Mouse (Mus musculus) lung, postnatal 0 days (tissue): Measurements from ENCODE around the gene Tyw3.
A peak's percentile ranks its signal among the peaks of the same experiment; 100 is the strongest.

Source experiments
- CTCF ChIP-seq: IDR thresholded peaks from 2 replicates; pipeline ENCODE4 v1.5.1; 2016; ENCODE audit warnings: antibody characterized with exemption, mild to moderate bottlenecking
- EP300 ChIP-seq: IDR thresholded peaks from 2 replicates; pipeline ENCODE4 v1.6.1; 2016; ENCODE audit warnings: antibody characterized with exemption, mild to moderate bottlenecking, control low read depth

DNA sequence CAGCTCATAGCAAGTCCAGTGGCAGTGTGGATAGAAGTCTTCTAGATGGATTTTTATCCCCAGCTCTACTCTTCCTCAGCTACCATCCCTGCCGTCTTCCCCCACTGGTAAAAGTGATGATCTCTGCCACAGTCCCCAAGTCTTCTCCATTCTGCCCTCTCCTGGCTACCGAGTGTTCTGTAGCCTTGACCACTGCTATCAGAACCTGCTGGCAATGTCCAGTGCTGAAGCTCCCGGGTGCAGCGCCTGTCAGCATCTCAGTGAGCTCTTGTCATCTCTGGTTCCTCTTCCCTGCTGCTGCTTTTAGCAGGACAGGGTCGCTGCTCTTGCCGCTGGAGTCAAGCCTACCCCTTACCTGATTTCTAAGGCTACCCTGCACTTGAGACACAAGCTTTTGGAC lies 70.3 kb downstream of the Tyw3 start:
- TF ChIP-seq CTCF (peak; percentile 53), EP300 (no peak)
